Mouse (Mus musculus) forebrain, postnatal 0 days (tissue): ENCODE measurements around the gene Tmem260. TPM values are rescaled to one million over a fixed set of nuclear protein-coding genes. Genes with fewer than 3 reads are reported as not detected.

ENCODE experiments used
- ATAC-seq: fragments of 200-750 bp; cut with Nextera tagmentation; 2 replicates; pipeline ENCODE4 v1.8.0; 2017; ENCODE audit warnings: mild to moderate bottlenecking, moderate library complexity
- DNase-seq: peaks from one replicate; pipeline ENCODE4 v3.0.0-alpha.2; 2015
- H3K27ac ChIP-seq: fragments of 300-500 bp; sonication (generic); 2 replicates; pipeline ENCODE4 v1.5.1; 2014; ENCODE audit warnings: low read depth, mild to moderate bottlenecking, antibody characterized with exemption, low read length, moderate library complexity, mixed read lengths
- H3K27me3 ChIP-seq: fragments of 300-500 bp; sonication (generic); 2 replicates; pipeline ENCODE4 v1.6.1; 2014; ENCODE audit warnings: mild to moderate bottlenecking, low read length, mixed read lengths; ENCODE audit not compliant: insufficient read depth
- H3K36me3 ChIP-seq: fragments of 300-500 bp; sonication (generic); 2 replicates; pipeline ENCODE4 v1.6.1; 2014; ENCODE audit warnings: mild to moderate bottlenecking, moderate library complexity; ENCODE audit not compliant: insufficient read depth
- H3K4me1 ChIP-seq: fragments of 300-500 bp; sonication (generic); 2 replicates; pipeline ENCODE4 v1.6.1; 2014; ENCODE audit warnings: antibody characterized with exemption; ENCODE audit not compliant: insufficient read depth
- H3K4me2 ChIP-seq: fragments of 300-500 bp; sonication (generic); 2 replicates; pipeline ENCODE4 v1.6.1; 2014; ENCODE audit warnings: low read depth, mild to moderate bottlenecking, moderate library complexity
- H3K4me3 ChIP-seq: fragments of 300-500 bp; sonication (generic); 2 replicates; pipeline ENCODE4 v1.5.1; 2014; ENCODE audit warnings: low read depth, low read length, mixed read lengths
- H3K9ac ChIP-seq: fragments of 300-500 bp; sonication (generic); 2 replicates; pipeline ENCODE4 v1.6.1; 2014; ENCODE audit warnings: mild to moderate bottlenecking
- H3K9me3 ChIP-seq: fragments of 300-500 bp; sonication (generic); 2 replicates; pipeline ENCODE4 v1.6.1; 2016; ENCODE audit warnings: low read length
- CTCF ChIP-seq: sonication (generic); IDR thresholded peaks from 2 replicates; pipeline ENCODE4 v1.5.1; 2016; ENCODE audit warnings: antibody characterized with exemption, control low read depth, low read depth
- WGBS: fragments of 180-500 bp; shearing (Covaris S2); extraction: QIAGEN DNeasy Blood & Tissue Kit; methylation state at CpG from one replicate; pipeline ENCODE4 v1.1.7; 2014; 5-methylcytosine and 5-hydroxymethylcytosine counted together
- polyA plus RNA-seq: library from polyadenylated mRNA; unstranded; fragments of >200 nt; fragmentation: Nextera tagmentation; extraction: Ambion mirVana; gene quantifications from 2 replicates; pipeline ENCODE4 v1.2.1, GENCODE M21; 2015
- total RNA-seq: library from RNA; depleted of rRNA; stranded (reverse); fragments of >200 nt; gene quantifications from 2 replicates; pipeline ENCODE4 v1.2.3, GENCODE M21; 2014

The Tmem260 gene
- total and polyA plus RNA-seq, 2 experiments from 2014 or later, result 10.0 to 20.6 TPM

- ATAC-seq, result no peak
Measured at GRCm38 (mm10) chr14:48523361-48523760, 77.4 kb downstream of the Tmem260 start.

DNA sequence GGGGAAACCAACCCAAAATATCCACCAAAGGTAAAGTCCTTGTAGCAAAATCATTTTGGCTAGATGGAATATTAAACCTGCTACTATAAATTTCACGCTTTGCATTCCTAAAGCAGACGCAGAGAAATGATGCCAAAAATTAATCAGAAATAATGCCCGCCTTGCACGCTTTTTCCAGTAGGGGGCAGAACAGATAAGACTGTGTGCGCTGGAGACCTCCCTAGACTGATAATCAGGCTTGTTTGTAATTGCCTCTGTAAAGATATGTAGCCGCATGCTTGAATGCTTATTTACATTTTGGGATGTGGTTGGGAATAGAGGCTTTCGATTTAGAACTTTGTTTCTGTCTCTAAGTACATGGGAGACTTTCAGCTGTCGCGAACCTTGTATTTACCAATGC is 78.2 kb downstream of the Tmem260 start:
- H3K36me3 ChIP-seq, result no peaks in the 10 kb centered on the region
- no peak overlapping the region for H3K9ac ChIP-seq
- DNase-seq (peak; percentile 83), ATAC-seq (peak; percentile 84)
- no peaks in the 10 kb centered on the region for H3K4me1 ChIP-seq
- no peaks in the 10 kb centered on the region; the same call in 1 of the 2 replicates for H3K27me3 ChIP-seq
- WGBS, result 33% methylated on average over 9 of the region's 9 CpGs
- no peak overlapping the region for H3K27ac ChIP-seq
- no peak overlapping the region for H3K4me3 ChIP-seq
- H3K9me3 ChIP-seq, result no peaks in the 10 kb centered on the region
- no peak overlapping the region for H3K4me2 ChIP-seq
- peak; percentile 79 for TF ChIP-seq CTCF

More at GRCm38 (mm10) chr14:48523361-48523760, 77.4 kb downstream of the Tmem260 start:
- Histone ChIP-seq H3K4me3 (no peak overlapping the region), H3K4me1 (no peaks in the 10 kb centered on the region), H3K9me3 (no peaks in the 10 kb centered on the region), H3K4me2 (no peak overlapping the region), H3K27ac (no peak overlapping the region), H3K9ac (no peak overlapping the region), H3K27me3 (no peaks in the 10 kb centered on the region; the same call in 1 of the 2 replicates), H3K36me3 (no peaks in the 10 kb centered on the region)
- no peak for DNase-seq
- TF ChIP-seq CTCF, result no peak
- 7% methylated on average over 1 of the region's 1 CpGs for WGBS

- Histone ChIP-seq H3K36me3 (no peaks in the 10 kb centered on the region), H3K9me3 (no peaks in the 10 kb centered on the region), H3K4me1 (no peaks in the 10 kb centered on the region), H3K9ac (no peak overlapping the region), H3K27ac (no peak overlapping the region), H3K4me2 (no peak overlapping the region), H3K4me3 (no peak overlapping the region), H3K27me3 (no peaks in the 10 kb centered on the region; the same call in 1 of the 2 replicates)
- DNase-seq (no peak), ATAC-seq (no peak)
- 64% methylated on average over 6 of the region's 6 CpGs for WGBS
- no peak for TF ChIP-seq CTCF
Measured at GRCm38 (mm10) chr14:48525055-48525454, 79.1 kb downstream of the Tmem260 start.

- TF ChIP-seq CTCF, result no peak
- ATAC-seq, result no peak
- Histone ChIP-seq H3K27ac (no peak overlapping the region), H3K9me3 (no peaks in the 10 kb centered on the region), H3K9ac (no peak overlapping the region), H3K4me1 (no peaks in the 10 kb centered on the region), H3K4me3 (no peak overlapping the region), H3K36me3 (no peaks in the 10 kb centered on the region), H3K27me3 (no peaks in the 10 kb centered on the region; the same call in 1 of the 2 replicates), H3K4me2 (no peak overlapping the region)
- no peak for DNase-seq
- 75% methylated on average over 10 of the region's 10 CpGs for WGBS
Measured at GRCm38 (mm10) chr14:48530629-48531028, 84.7 kb downstream of the Tmem260 start.

- H3K4me2 ChIP-seq, result no peak overlapping the region
- DNase-seq (peak; percentile 33), ATAC-seq (peak; percentile 58; the same call in 1 of the 2 replicates)
- H3K27ac ChIP-seq, result no peak overlapping the region
- 53% methylated on average over 14 of the region's 14 CpGs for WGBS
- no peaks in the 10 kb centered on the region for H3K9me3 ChIP-seq
- peak; percentile 34 for TF ChIP-seq CTCF
- peaks cover 19% of the 10 kb centered on the region for H3K27me3 ChIP-seq
- no peaks in the 10 kb centered on the region for H3K36me3 ChIP-seq
- H3K4me3 ChIP-seq, result no peak overlapping the region
- H3K4me1 ChIP-seq, result no peaks in the 10 kb centered on the region
- no peak overlapping the region for H3K9ac ChIP-seq
Measured at GRCm38 (mm10) chr14:48537795-48538766, 92.2 kb downstream of the Tmem260 start.

DNA sequence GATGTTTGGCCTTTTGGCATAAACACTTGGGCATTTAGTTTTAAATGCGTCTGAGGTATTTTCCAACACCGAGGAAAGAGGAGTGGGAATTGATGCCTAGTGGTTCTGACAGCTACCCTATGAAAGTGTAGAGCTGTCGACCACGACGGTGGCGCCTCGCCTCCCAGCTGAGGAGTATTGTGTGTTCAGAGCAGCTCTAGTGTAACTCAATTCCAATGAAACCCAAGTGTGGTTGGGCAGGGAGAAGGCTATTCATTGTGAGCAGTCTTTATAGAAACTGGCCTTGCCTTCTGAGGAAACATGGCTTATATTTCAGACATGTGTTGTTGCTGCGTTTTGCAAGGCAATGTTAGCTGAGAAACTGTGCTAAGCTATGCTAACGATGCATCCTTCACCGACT is 99.2 kb downstream of the Tmem260 start:
- 64% methylated on average over 10 of the region's 10 CpGs for WGBS
- Histone ChIP-seq H3K27me3 (peaks cover 11% of the 10 kb centered on the region; the same call in 1 of the 2 replicates), H3K4me1 (no peaks in the 10 kb centered on the region), H3K9ac (no peak overlapping the region), H3K4me2 (no peak overlapping the region), H3K27ac (no peak overlapping the region), H3K9me3 (no peaks in the 10 kb centered on the region), H3K36me3 (no peaks in the 10 kb centered on the region), H3K4me3 (no peak overlapping the region)
- TF ChIP-seq CTCF, result no peak
- ATAC-seq (no peak), DNase-seq (no peak)

DNA sequence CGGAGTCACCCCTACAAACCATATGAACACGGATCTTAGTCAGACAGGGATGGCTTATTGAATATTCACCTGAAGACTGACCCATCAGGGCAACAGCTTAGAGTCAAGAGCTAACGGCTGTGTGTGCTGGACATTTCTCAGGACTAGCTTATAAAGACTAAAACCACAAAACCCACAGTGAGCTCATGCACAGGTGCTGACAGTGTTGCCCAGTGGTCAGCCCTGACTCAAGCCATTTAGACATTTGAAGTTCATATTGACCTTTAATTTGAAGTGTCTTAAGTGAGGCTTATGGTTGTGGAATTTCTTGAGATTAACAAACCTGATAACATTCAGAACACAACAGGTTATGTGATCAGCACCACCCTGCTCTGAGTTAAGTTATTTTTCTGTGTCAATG is 100.1 kb downstream of the Tmem260 start:
- ATAC-seq (no peak), DNase-seq (no peak)
- 93% methylated on average over 3 of the region's 3 CpGs for WGBS
- Histone ChIP-seq H3K4me2 (no peak overlapping the region), H3K36me3 (no peaks in the 10 kb centered on the region), H3K4me3 (no peak overlapping the region), H3K27me3 (0 out of 2 replicates have a peak, but pooled peaks cover 3% of the 10 kb centered on the region), H3K4me1 (no peaks in the 10 kb centered on the region), H3K9me3 (no peaks in the 10 kb centered on the region), H3K9ac (no peak overlapping the region), H3K27ac (no peak overlapping the region)
- TF ChIP-seq CTCF, result no peak
